Mouse (Mus musculus) CH12.LX (cell line): ENCODE results near the gene Tmem179b. TPM values are rescaled to one million over a fixed set of nuclear protein-coding genes. Genes with fewer than 3 reads are reported as not detected.

Source experiments
- DNase-seq: peaks from one replicate; pipeline ENCODE4 v3.0.0-alpha.2; 2013; ENCODE audit errors: extremely low read depth
- H3K27ac ChIP-seq: 2 replicates; pipeline ENCODE4 v1.5.1; 2012; ENCODE audit warnings: low read depth, mild to moderate bottlenecking, control low read depth, moderate library complexity; ENCODE audit not compliant: insufficient read depth
- H3K27me3 ChIP-seq: replicated peaks from 2 replicates; pipeline ENCODE3; 2012; ENCODE audit warnings: inconsistent platforms
- H3K36me3 ChIP-seq, 2 experiments: replicated peaks in 1 of 2; 2 replicates each; pipeline versions ENCODE3 to v1.6.1; 2012; ENCODE audit warnings: inconsistent platforms in 1 of 2, low read length in 1 of 2, mild to moderate bottlenecking in 1 of 2, mixed read lengths in 1 of 2, moderate library complexity in 1 of 2; ENCODE audit not compliant: control insufficient read depth in 1 of 2, insufficient read depth in 1 of 2
- H3K4me1 ChIP-seq, 2 experiments: 2 replicates each; pipeline ENCODE4 v1.6.1; 2012; ENCODE audit warnings: inconsistent platforms in 1 of 2, moderate library complexity in 1 of 2; ENCODE audit not compliant: insufficient read depth in 2 of 2, control insufficient read depth in 1 of 2
- H3K4me2 ChIP-seq: 2 replicates; pipeline ENCODE4 v1.6.1; 2012; ENCODE audit warnings: low read depth, mild to moderate bottlenecking, control low read depth; ENCODE audit not compliant: poor library complexity, insufficient read depth, severe bottlenecking
- H3K4me3 ChIP-seq, 3 experiments: fragments of 150-350 bp in 1 of 3; sonication (generic) in 1 of 3; replicated peaks in 1 of 3; 2 replicates each; pipeline versions ENCODE3 to v1.5.1; 2011 to 2012; ENCODE audit warnings: low read depth in 2 of 3, low read length in 2 of 3, mild to moderate bottlenecking in 2 of 3, moderate library complexity in 2 of 3, control low read depth in 1 of 3, improper control_type of control experiment in 1 of 3, inconsistent platforms in 1 of 3, mixed read lengths in 1 of 3; ENCODE audit not compliant: poor library complexity in 1 of 3
- H3K79me2 ChIP-seq: replicated peaks from 2 replicates; pipeline ENCODE4 v1.6.1; 2012; ENCODE audit warnings: mild to moderate bottlenecking, moderate library complexity; ENCODE audit not compliant: control insufficient read depth, poor library complexity, insufficient read depth, severe bottlenecking; ENCODE audit errors: extremely low read depth
- H3K9ac ChIP-seq: 2 replicates; pipeline ENCODE4 v1.6.1; 2012; ENCODE audit warnings: low read depth, mild to moderate bottlenecking, control low read depth, moderate library complexity; ENCODE audit not compliant: insufficient read depth
- H3K9me3 ChIP-seq: replicated peaks from 2 replicates; pipeline ENCODE3; 2012; ENCODE audit warnings: low read length, inconsistent platforms, mixed read lengths
- CHD2 ChIP-seq: IDR thresholded peaks from 2 replicates; pipeline ENCODE4 v1.6.1; 2011; ENCODE audit warnings: low read length, improper control_type of control experiment
- CTCF ChIP-seq, 2 experiments: IDR thresholded peaks in 1 of 2; conservative IDR thresholded peaks in 1 of 2; 2 replicates each; pipeline ENCODE4 v1.5.1; 2011 to 2012; ENCODE audit warnings: low read depth in 2 of 2, low read length in 2 of 2, improper control_type of control experiment in 1 of 2, inconsistent platforms in 1 of 2, mild to moderate bottlenecking in 1 of 2, moderate library complexity in 1 of 2
- ELF1 ChIP-seq: IDR thresholded peaks from 2 replicates; pipeline ENCODE4 v1.6.1; 2014; ENCODE audit warnings: low read depth, mild to moderate bottlenecking, inconsistent platforms, low read length, improper control_type of control experiment
- EP300 ChIP-seq: IDR thresholded peaks from 2 replicates; pipeline ENCODE4 v1.6.1; 2011; ENCODE audit warnings: low read length, improper control_type of control experiment
- GABPA ChIP-seq: IDR thresholded peaks from 2 replicates; pipeline ENCODE4 v1.6.1; 2012; ENCODE audit warnings: low read depth, low read length, improper control_type of control experiment, inconsistent platforms; ENCODE audit not compliant: insufficient replicate concordance
- HCFC1 ChIP-seq: IDR thresholded peaks from 2 replicates; pipeline ENCODE4 v1.6.1; 2012; ENCODE audit warnings: low read depth, mild to moderate bottlenecking, inconsistent platforms, low read length, improper control_type of control experiment
- IRF4 ChIP-seq: IDR thresholded peaks from 2 replicates; pipeline ENCODE4 v1.6.1; 2014; ENCODE audit warnings: low read depth, mild to moderate bottlenecking, inconsistent platforms, low read length, improper control_type of control experiment
- JUN ChIP-seq: IDR thresholded peaks from 2 replicates; pipeline ENCODE4 v1.6.1; 2011; ENCODE audit warnings: low read depth, mild to moderate bottlenecking, low read length, improper control_type of control experiment, moderate library complexity; ENCODE audit not compliant: insufficient read depth
- JUND ChIP-seq: conservative IDR thresholded peaks from 2 replicates; pipeline ENCODE4 v1.6.1; 2011; ENCODE audit warnings: low read depth, low read length, improper control_type of control experiment
- MAFK ChIP-seq: IDR thresholded peaks from 2 replicates; pipeline ENCODE4 v1.6.1; 2011; ENCODE audit warnings: low read length, improper control_type of control experiment; ENCODE audit not compliant: insufficient replicate concordance
- MXI1 ChIP-seq: IDR thresholded peaks from 2 replicates; pipeline ENCODE4 v1.6.1; 2011; ENCODE audit warnings: mild to moderate bottlenecking, low read depth, low read length, improper control_type of control experiment
- MYC ChIP-seq: IDR thresholded peaks from 2 replicates; pipeline ENCODE4 v1.6.1; 2011; ENCODE audit warnings: low read depth, mild to moderate bottlenecking, improper control_type of control experiment, low read length
- NRF1 ChIP-seq: IDR thresholded peaks from 2 replicates; pipeline ENCODE4 v1.6.1; 2014; ENCODE audit warnings: low read depth, mild to moderate bottlenecking, inconsistent platforms, low read length, improper control_type of control experiment, moderate library complexity
- PAX5 ChIP-seq: IDR thresholded peaks from 2 replicates; pipeline ENCODE4 v1.6.1; 2012; ENCODE audit warnings: low read length, inconsistent platforms, mixed read lengths
- POLR2A ChIP-seq: IDR thresholded peaks from 2 replicates; pipeline ENCODE4 v1.6.1; 2011; ENCODE audit warnings: low read depth, mild to moderate bottlenecking, improper control_type of control experiment, low read length
- POLR2AphosphoS2 ChIP-seq: IDR thresholded peaks from 2 replicates; pipeline ENCODE4 v1.6.1; 2011; ENCODE audit warnings: low read depth, low read length, improper control_type of control experiment
- RAD21 ChIP-seq: IDR thresholded peaks from 2 replicates; pipeline ENCODE4 v1.6.1; 2011; ENCODE audit warnings: low read depth, mild to moderate bottlenecking, low read length, improper control_type of control experiment, moderate library complexity
- RCOR1 ChIP-seq: conservative IDR thresholded peaks from 2 replicates; pipeline ENCODE4 v1.6.1; 2012; ENCODE audit warnings: low read depth, mild to moderate bottlenecking, inconsistent platforms, low read length, improper control_type of control experiment
- SIN3A ChIP-seq: IDR thresholded peaks from 2 replicates; pipeline ENCODE4 v1.6.1; 2012; ENCODE audit warnings: low read length, improper control_type of control experiment, inconsistent platforms
- TBP ChIP-seq: conservative IDR thresholded peaks from 2 replicates; pipeline ENCODE4 v1.6.1; 2011; ENCODE audit warnings: low read depth, low read length, improper control_type of control experiment
- TCF12 ChIP-seq: IDR thresholded peaks from 2 replicates; pipeline ENCODE4 v1.6.1; 2014; ENCODE audit warnings: low read depth, mild to moderate bottlenecking, inconsistent platforms, low read length, improper control_type of control experiment
- UBTF ChIP-seq: IDR thresholded peaks from 2 replicates; pipeline ENCODE4 v1.6.1; 2012; ENCODE audit warnings: low read depth, mild to moderate bottlenecking, inconsistent platforms, low read length, improper control_type of control experiment, moderate library complexity
- USF1 ChIP-seq: IDR thresholded peaks from 2 replicates; pipeline ENCODE4 v1.6.1; 2014; ENCODE audit warnings: low read depth, mild to moderate bottlenecking, inconsistent platforms, low read length, improper control_type of control experiment
- USF2 ChIP-seq: conservative IDR thresholded peaks from 2 replicates; pipeline ENCODE4 v1.6.1; 2011; ENCODE audit warnings: low read depth, low read length, improper control_type of control experiment
- ZC3H11A ChIP-seq: IDR thresholded peaks from 2 replicates; pipeline ENCODE4 v1.6.1; 2012; ENCODE audit warnings: low read depth, mild to moderate bottlenecking, inconsistent platforms, low read length, improper control_type of control experiment
- ZKSCAN1 ChIP-seq: IDR thresholded peaks from 2 replicates; pipeline ENCODE4 v1.6.1; 2012; ENCODE audit warnings: low read depth, inconsistent platforms, low read length, improper control_type of control experiment, borderline replicate concordance
- ZMIZ1 ChIP-seq: IDR thresholded peaks from 2 replicates; pipeline ENCODE4 v1.6.1; 2012; ENCODE audit warnings: low read depth, mild to moderate bottlenecking, inconsistent platforms, low read length, improper control_type of control experiment
- ZNF384 ChIP-seq: IDR thresholded peaks from 2 replicates; pipeline ENCODE4 v1.6.1; 2012; ENCODE audit warnings: low read depth, low read length, improper control_type of control experiment, inconsistent platforms
- dilution Hi-C: fragments of 300-500 bp; cut with MboI; formaldehyde crosslinking; loops from 2 replicates; pipeline ENCODE4 v1.14.3; 2020; ENCODE audit warnings: low sequenced_read_pairs; ENCODE audit not compliant: extremely low pct_unique_long_range_greater_than_20kb, extremely low pct_ligation_motif_present
- in situ Hi-C: fragments of 300-500 bp; cut with MboI; formaldehyde crosslinking; loops from 3 replicates; pipeline ENCODE4 v1.14.3; 2019; ENCODE audit warnings: low sequenced_read_pairs, low pct_ligation_motif_present, low pct_unique_long_range_greater_than_20kb, mixed read lengths
- polyA plus RNA-seq: library from polyadenylated mRNA; unstranded; fragments of >175 nt; gene quantifications from 2 replicates; pipeline ENCODE4 v1.2.1, GENCODE M21; 2012; ENCODE audit warnings: low read depth; ENCODE audit not compliant: insufficient read length
- total RNA-seq, 2 experiments: library from RNA; depleted of rRNA; stranded (reverse); fragments of 300-350 nt in 1 of 2; fragments of >200 nt in 1 of 2; gene quantifications; 2 replicates each; pipeline ENCODE4 v1.2.3; 2012 to 2014

Gene Tmem179b
- total and polyA plus RNA-seq, 3 experiments, result 54.4 to 105 (median 72.0) TPM

- TF ChIP-seq ZNF384 (peak; percentile 34; the same call in 1 of the 2 replicates), CTCF (conservative IDR thresholded peaks at IDR 0.05 in 1 of 2, IDR thresholded peaks at IDR 0.05 in 1 of 2; ENCODE audit: low read depth in 2 of 2, low read length in 2 of 2) (peak in 1 of 2 experiments; percentile 16; a peak in 1 of 4 replicates), EP300 (0 out of 2 replicates have a peak, but pooled peaks have one; percentile 0), JUN (no peak), JUND (0 out of 2 replicates have a peak, but pooled peaks have one; percentile 4), MYC (peak; percentile 4; the same call in 1 of the 2 replicates), ZKSCAN1 (no peak), USF1 (no peak), TCF12 (no peak)
- TF ChIP-seq, all 38 proteins: peak for 5
Measured at GRCm38 (mm10) chr19:8798947-8799315, 24.7 kb upstream of the Tmem179b start.

GRCm38 (mm10) chr19:8798264-8798946 is 24.1 kb upstream of the Tmem179b start, which contains the start of gene Polr2g:
Polr2g (minus strand) TSS chr19:8798577.
- dilution Hi-C loops, result no loop called here
- peak within 1 kb of the TSS; percentile 59 for H3K27ac ChIP-seq
- H3K27me3 ChIP-seq, result no peaks in the 10 kb centered on the region
- peak within 1 kb of the TSS; percentile 79 for H3K9ac ChIP-seq
- peak; percentile 95 for DNase-seq
- peak within 1 kb of the TSS; percentile 84 for H3K4me2 ChIP-seq
- peaks cover 31% of the 10 kb centered on the region for H3K79me2 ChIP-seq
- H3K36me3 ChIP-seq, result peaks cover 18 to 30% of the 10 kb centered on the region in 2 experiments
- H3K9me3 ChIP-seq, result peaks cover 10% of the 10 kb centered on the region
- in situ Hi-C loops, result no loop called here
- H3K4me1 ChIP-seq, result peaks cover 5 to 21% of the 10 kb centered on the region in 2 experiments; a peak in 3 of 4 replicates
- peak within 1 kb of the TSS; percentile 80 to 93 (median 89) for H3K4me3 ChIP-seq
- TF ChIP-seq ZKSCAN1, result no peak
- no peak for TF ChIP-seq CTCF (conservative IDR thresholded peaks at IDR 0.05 in 1 of 2, IDR thresholded peaks at IDR 0.05 in 1 of 2; ENCODE audit: low read depth in 2 of 2, low read length in 2 of 2)
- peak; percentile 96 for TF ChIP-seq TCF12
- TF ChIP-seq RAD21, result no peak
- peak; percentile 95 for TF ChIP-seq POLR2A
- TF ChIP-seq POLR2AphosphoS2, result peak; percentile 75; the same call in 1 of the 2 replicates
- TF ChIP-seq IRF4, result peak; percentile 80
- peak; percentile 97 for TF ChIP-seq TBP
- 0 out of 2 replicates have a peak, but pooled peaks have one; percentile 8 for TF ChIP-seq USF2
- TF ChIP-seq PAX5, result no peak
- no peak for TF ChIP-seq ZNF384
- TF ChIP-seq HCFC1, result peak; percentile 81
- TF ChIP-seq CHD2, result peak; percentile 65; the same call in 1 of the 2 replicates
- TF ChIP-seq UBTF, result no peak
- peak; percentile 52; the same call in 1 of the 2 replicates for TF ChIP-seq MYC
- TF ChIP-seq GABPA, result no peak
- TF ChIP-seq ZC3H11A, result no peak
- peak; percentile 88 for TF ChIP-seq ELF1
- peak; percentile 72; the same call in 1 of the 2 replicates for TF ChIP-seq ZMIZ1
- 0 out of 2 replicates have a peak, but pooled peaks have one; percentile 38 for TF ChIP-seq NRF1
- TF ChIP-seq USF1, result peak; percentile 30
- 0 out of 2 replicates have a peak, but pooled peaks have one; percentile 6 for TF ChIP-seq JUND
- peak; percentile 79 for TF ChIP-seq MXI1
- TF ChIP-seq JUN, result no peak
- TF ChIP-seq SIN3A, result peak; percentile 94
- no peak for TF ChIP-seq RCOR1
- no peak for TF ChIP-seq MAFK

More at GRCm38 (mm10) chr19:8798947-8799315, 24.7 kb upstream of the Tmem179b start:
- H3K27ac ChIP-seq, result peak overlapping the region; percentile 54
- no peaks in the 10 kb centered on the region for H3K27me3 ChIP-seq
- dilution Hi-C loops, result no loop called here
- in situ Hi-C loops, result no loop called here
- H3K79me2 ChIP-seq, result peaks cover 32% of the 10 kb centered on the region
- H3K4me3 ChIP-seq, result peak overlapping the region in 1 of 3 experiments; percentile 37
- H3K9ac ChIP-seq, result no peak overlapping the region
- H3K36me3 ChIP-seq, result peaks cover 16 to 30% of the 10 kb centered on the region in 2 experiments
- H3K4me1 ChIP-seq, result peaks cover 7 to 26% of the 10 kb centered on the region in 2 experiments
- peaks cover 5% of the 10 kb centered on the region for H3K9me3 ChIP-seq
- no peak for DNase-seq
- peak overlapping the region; percentile 23; the same call in 1 of the 2 replicates for H3K4me2 ChIP-seq
